Mouse (Mus musculus) hematopoietic multipotent progenitor cell, adult 10-12 weeks (in vitro differentiated cells): ENCODE results near the gene Plcb2. TPM values are rescaled to one million over a fixed set of nuclear protein-coding genes. Genes with fewer than 3 reads are reported as not detected.

Experiments used
- polyA plus RNA-seq: library from polyadenylated mRNA; stranded (reverse); fragments of >175 nt; gene quantifications from 2 replicates; pipeline ENCODE4 v1.2.3, GENCODE M21; 2012; ENCODE audit warnings: low replicate concordance

Gene Plcb2
- 45.0 and 105 TPM in 2 replicates for polyA plus RNA-seq

GRCm38 (mm10) chr2:118728337-118728736 lies at the start of gene Plcb2:
TSS of gene Plcb2 (minus strand) at chr2:118728438.

GRCm38 (mm10) chr2:118772158-118772874 lies 44.1 kb upstream of the Plcb2 start, which contains the start of gene Phgr1:
TSS of gene Phgr1 (plus strand) at chr2:118772769.

GRCm38 (mm10) chr2:118761906-118762783 lies 33.9 kb upstream of the Plcb2 start, which contains the start of gene Ccdc9b:
TSS of gene Ccdc9b (minus strand) at chr2:118762661.

GRCm38 (mm10) chr2:118745232-118745884 lies 17.1 kb upstream of the Plcb2 start, which contains the start of gene Inafm2:
TSS of gene Inafm2 (plus strand) at chr2:118745758.

GRCm38 (mm10) chr2:118703913-118704730 lies 24.1 kb downstream of the Plcb2 start, which contains the start of gene Ankrd63:
TSS of gene Ankrd63 (minus strand) at chr2:118703963.

GRCm38 (mm10) chr2:118662902-118663803 lies 65.1 kb downstream of the Plcb2 start, which contains the start of gene Pak6:
TSS of gene Pak6 (plus strand) at chr2:118663303.

Other genes with a start within 250 kb of the Plcb2 start
- 6.2 and 83.2 TPM in 2 replicates for gene Srp14, start 248.7 kb downstream of the Plcb2 start, polyA plus RNA-seq
- gene Bmf, start 178.8 kb downstream of the Plcb2 start, polyA plus RNA-seq, result 112 and 168 TPM in 2 replicates
- 2.6 and 4.6 TPM in 2 replicates for gene Bub1b, start 130.2 kb downstream of the Plcb2 start, polyA plus RNA-seq
- 0.53 and 0.80 TPM in 2 replicates for gene Pak6, start 65.1 kb downstream of the Plcb2 start, polyA plus RNA-seq
- 0.07 and 0.10 TPM in 2 replicates for gene Ankrd63, start 24.5 kb downstream of the Plcb2 start, polyA plus RNA-seq
- gene Inafm2, start 17.3 kb upstream of the Plcb2 start, polyA plus RNA-seq, result 28.6 and 74.0 TPM in 2 replicates
- gene Ccdc9b, start 34.2 kb upstream of the Plcb2 start, polyA plus RNA-seq, result 0.24 and 0.42 TPM in 2 replicates
- not detected in 2 replicates for gene Phgr1, start 44.3 kb upstream of the Plcb2 start, polyA plus RNA-seq
- 0.05 and 0.15 TPM in 2 replicates for gene Disp2, start 51.3 kb upstream of the Plcb2 start, polyA plus RNA-seq
- gene Knstrn, start 85.6 kb upstream of the Plcb2 start, polyA plus RNA-seq, result 27.4 and 56.6 TPM in 2 replicates
- gene Ivd, start 133.5 kb upstream of the Plcb2 start, polyA plus RNA-seq, result 3.8 and 16.8 TPM in 2 replicates
- gene Bahd1, start 171.9 kb upstream of the Plcb2 start, polyA plus RNA-seq, result 71.3 and 106 TPM in 2 replicates
- gene Chst14, start 198.1 kb upstream of the Plcb2 start, polyA plus RNA-seq, result 9.5 and 19.0 TPM in 2 replicates